Mouse (Mus musculus) MEL (cell line): ENCODE measurements around the gene Zfp553. TPM values are rescaled to one million over a fixed set of nuclear protein-coding genes. Genes with fewer than 3 reads are reported as not detected.
A peak's percentile ranks its signal among the peaks of the same experiment; 100 is the strongest.

Source experiments
- DNase-seq: peaks from one replicate; pipeline ENCODE4 v3.0.0; 2011; ENCODE audit warnings: low read depth, low spot score
- H3K27ac ChIP-seq: 2 replicates; pipeline ENCODE4 v1.5.1; 2012; ENCODE audit warnings: low read depth, mild to moderate bottlenecking, control low read depth, low read length, moderate library complexity; ENCODE audit not compliant: control insufficient read depth
- H3K27me3 ChIP-seq, 2 experiments: fragments of 150-350 bp in 1 of 2; sonication (generic) in 1 of 2; 2 replicates each; pipeline ENCODE4 v1.6.1; 2012; ENCODE audit warnings: low read length in 2 of 2, mild to moderate bottlenecking in 2 of 2, improper control_type of control experiment in 1 of 2, moderate library complexity in 1 of 2; ENCODE audit not compliant: insufficient read depth in 2 of 2, control insufficient read depth in 1 of 2
- H3K36me3 ChIP-seq, 2 experiments: 2 replicates each; pipeline ENCODE4 v1.6.1; 2012 to 2014; ENCODE audit warnings: low read length in 2 of 2, improper control_type of control experiment in 1 of 2, inconsistent platforms in 1 of 2, mild to moderate bottlenecking in 1 of 2; ENCODE audit not compliant: insufficient read depth in 2 of 2, control insufficient read depth in 1 of 2
- H3K4me1 ChIP-seq, 2 experiments: fragments of 150-350 bp in 1 of 2; sonication (generic) in 1 of 2; 2 replicates each; pipeline ENCODE4 v1.6.1; 2012; ENCODE audit warnings: low read length in 2 of 2, improper control_type of control experiment in 1 of 2, mild to moderate bottlenecking in 1 of 2; ENCODE audit not compliant: insufficient read depth in 2 of 2, control insufficient read depth in 1 of 2
- H3K4me3 ChIP-seq, 2 experiments: fragments of 150-350 bp in 1 of 2; sonication (generic) in 1 of 2; 2 replicates each; pipeline ENCODE4 v1.5.1; 2012; ENCODE audit warnings: low read depth in 2 of 2, low read length in 2 of 2, mild to moderate bottlenecking in 2 of 2, moderate library complexity in 2 of 2, control low read depth in 1 of 2, improper control_type of control experiment in 1 of 2; ENCODE audit not compliant: control insufficient read depth in 1 of 2, insufficient read depth in 1 of 2
- H3K79me2 ChIP-seq: 2 replicates; pipeline ENCODE4 v1.6.1; 2012; ENCODE audit warnings: mild to moderate bottlenecking, low read length, moderate library complexity; ENCODE audit not compliant: control insufficient read depth, poor library complexity, insufficient read depth
- H3K9ac ChIP-seq: 2 replicates; pipeline ENCODE4 v1.6.1; 2012; ENCODE audit warnings: low read depth, mild to moderate bottlenecking, control low read depth, low read length, moderate library complexity; ENCODE audit not compliant: control insufficient read depth, poor library complexity, severe bottlenecking
- H3K9me3 ChIP-seq: fragments of 150-350 bp; sonication (generic); replicated peaks from 2 replicates; pipeline ENCODE4 v1.6.1; 2012; ENCODE audit warnings: mild to moderate bottlenecking, low read length, improper control_type of control experiment, moderate library complexity; ENCODE audit not compliant: insufficient read depth
- CTCF ChIP-seq, 3 experiments: IDR thresholded peaks in 2 of 3; conservative IDR thresholded peaks in 1 of 3; 2 replicates each; pipeline ENCODE4 v1.5.1; 2011 to 2012; ENCODE audit warnings: low read length in 3 of 3, low read depth in 2 of 3, mild to moderate bottlenecking in 2 of 3, improper control_type of control experiment in 1 of 3, inconsistent platforms in 1 of 3, mixed read lengths in 1 of 3, moderate library complexity in 1 of 3; ENCODE audit not compliant: control insufficient read depth in 1 of 3, insufficient read depth in 1 of 3, poor library complexity in 1 of 3, severe bottlenecking in 1 of 3
- E2F4 ChIP-seq: IDR thresholded peaks from 2 replicates; pipeline ENCODE4 v1.6.1; 2011; ENCODE audit warnings: low read depth, low read length, improper control_type of control experiment, borderline replicate concordance
- ELF1 ChIP-seq: IDR thresholded peaks from 2 replicates; pipeline ENCODE4 v1.6.1; 2014; ENCODE audit warnings: low read depth, mild to moderate bottlenecking, inconsistent platforms, low read length, improper control_type of control experiment, moderate library complexity
- GABPA ChIP-seq: IDR thresholded peaks from 2 replicates; pipeline ENCODE4 v1.6.1; 2012; ENCODE audit warnings: low read depth, mild to moderate bottlenecking, inconsistent platforms, low read length, improper control_type of control experiment, moderate library complexity
- HCFC1 ChIP-seq: IDR thresholded peaks from 2 replicates; pipeline ENCODE4 v1.6.1; 2012; ENCODE audit warnings: low read depth, mild to moderate bottlenecking, inconsistent platforms, low read length, improper control_type of control experiment, moderate library complexity
- JUND ChIP-seq: IDR thresholded peaks from 2 replicates; pipeline ENCODE4 v1.6.1; 2011; ENCODE audit warnings: low read depth, mild to moderate bottlenecking, improper control_type of control experiment, low read length
- MAFK ChIP-seq: IDR thresholded peaks from 2 replicates; pipeline ENCODE4 v1.6.1; 2011; ENCODE audit warnings: low read depth, mild to moderate bottlenecking, low read length, improper control_type of control experiment, borderline replicate concordance
- MAZ ChIP-seq: IDR thresholded peaks from 2 replicates; pipeline ENCODE4 v1.6.1; 2012; ENCODE audit warnings: low read depth, mild to moderate bottlenecking, inconsistent platforms, low read length, improper control_type of control experiment
- MEF2A ChIP-seq: IDR thresholded peaks from 2 replicates; pipeline ENCODE4 v1.6.1; 2014; ENCODE audit warnings: low read depth, mild to moderate bottlenecking, inconsistent platforms, low read length, improper control_type of control experiment; ENCODE audit not compliant: poor library complexity, insufficient replicate concordance, severe bottlenecking; ENCODE audit errors: extremely low read depth
- MYB ChIP-seq: IDR thresholded peaks from 2 replicates; pipeline ENCODE4 v1.6.1; 2011; ENCODE audit warnings: mild to moderate bottlenecking, low read depth, low read length, improper control_type of control experiment
- NELFE ChIP-seq: IDR thresholded peaks from 2 replicates; pipeline ENCODE4 v1.6.1; 2011; ENCODE audit warnings: low read depth, low read length, improper control_type of control experiment
- POLR2AphosphoS5 ChIP-seq: IDR thresholded peaks from 2 replicates; pipeline ENCODE4 v1.6.1; 2012; ENCODE audit warnings: low read depth, borderline replicate concordance, mild to moderate bottlenecking, inconsistent platforms, low read length, moderate library complexity, mixed read lengths
- RCOR1 ChIP-seq: IDR thresholded peaks from 2 replicates; pipeline ENCODE4 v1.6.1; 2012; ENCODE audit warnings: low read depth, mild to moderate bottlenecking, inconsistent platforms, low read length, improper control_type of control experiment
- SMC3 ChIP-seq: IDR thresholded peaks from 2 replicates; pipeline ENCODE4 v1.6.1; 2011; ENCODE audit warnings: low read depth, low read length, improper control_type of control experiment
- TAL1 ChIP-seq: IDR thresholded peaks from 2 replicates; pipeline ENCODE4 v1.6.1; 2012; ENCODE audit warnings: mild to moderate bottlenecking, inconsistent platforms, low read length, moderate library complexity, mixed read lengths
- TCF12 ChIP-seq: IDR thresholded peaks from 2 replicates; pipeline ENCODE4 v1.6.1; 2014; ENCODE audit warnings: low read depth, mild to moderate bottlenecking, inconsistent platforms, low read length, improper control_type of control experiment, moderate library complexity
- UBTF ChIP-seq: IDR thresholded peaks from 2 replicates; pipeline ENCODE4 v1.6.1; 2012; ENCODE audit warnings: low read depth, mild to moderate bottlenecking, inconsistent platforms, low read length, improper control_type of control experiment, moderate library complexity, borderline replicate concordance; ENCODE audit not compliant: insufficient read depth
- USF1 ChIP-seq: IDR thresholded peaks from 2 replicates; pipeline ENCODE4 v1.6.1; 2014; ENCODE audit warnings: low read depth, mild to moderate bottlenecking, inconsistent platforms, low read length, improper control_type of control experiment, moderate library complexity
- ZC3H11A ChIP-seq: IDR thresholded peaks from 2 replicates; pipeline ENCODE4 v1.6.1; 2012; ENCODE audit warnings: low read depth, mild to moderate bottlenecking, inconsistent platforms, low read length, improper control_type of control experiment
- ZMIZ1 ChIP-seq: IDR thresholded peaks from 2 replicates; pipeline ENCODE4 v1.6.1; 2012; ENCODE audit warnings: low read depth, mild to moderate bottlenecking, inconsistent platforms, low read length, improper control_type of control experiment, moderate library complexity
- polyA plus RNA-seq, 2 experiments: library from polyadenylated mRNA; stranded (reverse) in 1 of 2; unstranded in 1 of 2; fragments of >175 nt in 1 of 2; fragments of >200 nt in 1 of 2; gene quantifications; 2 replicates each; pipeline versions ENCODE4 v1.2.1 to v1.2.4; 2012; ENCODE audit warnings: low replicate concordance in 2 of 2, low read depth in 1 of 2; ENCODE audit not compliant: insufficient read length in 2 of 2, insufficient read depth in 1 of 2, missing spikeins in 1 of 2
- total RNA-seq: library from RNA; depleted of rRNA; stranded (reverse); fragments of 300-350 nt; gene quantifications from 2 replicates; pipeline ENCODE4 v1.2.3, GENCODE M21; 2012

The Zfp553 gene
- total and polyA plus RNA-seq, 3 experiments, result 14.6 to 19.0 TPM; not detected in 1

- Histone ChIP-seq H3K27ac (no peak overlapping the region), H3K27me3 (no peaks in the 10 kb centered on the region), H3K9me3 (no peaks in the 10 kb centered on the region), H3K36me3 (peaks cover 0 to 27% of the 10 kb centered on the region in 2 experiments), H3K79me2 (peaks cover 11% of the 10 kb centered on the region), H3K4me3 (no peak overlapping the region), H3K4me1 (peaks cover 15 to 26% of the 10 kb centered on the region in 2 experiments), H3K9ac (no peak overlapping the region)
- TF ChIP-seq ZMIZ1 (0 out of 2 replicates have a peak, but pooled peaks have one; percentile 34), RCOR1 (no peak)
- DNase-seq, result no peak
These were observed 23.7 kb downstream of the Zfp553 start for GRCm38 (mm10) chr7:127256518-127256917.

- H3K79me2 ChIP-seq, result peaks cover 11% of the 10 kb centered on the region
- H3K27ac ChIP-seq, result peak overlapping the region; percentile 6; the same call in 1 of the 2 replicates
These were observed 26.5 kb downstream of the Zfp553 start for GRCm38 (mm10) chr7:127259186-127259905.

GRCm38 (mm10) chr7:127260309-127261111 is 27.6 kb downstream of the Zfp553 start, which contains the start of gene Dctpp1:
TSS of gene Dctpp1 (minus strand) at chr7:127260709.
- Histone ChIP-seq H3K79me2 (peaks cover 11% of the 10 kb centered on the region), H3K9me3 (no peaks in the 10 kb centered on the region), H3K9ac (peak within 1 kb of the TSS; percentile 84), H3K27ac (peak within 1 kb of the TSS; percentile 26), H3K4me3 (peak within 1 kb of the TSS; percentile 65 to 92), H3K36me3 (peaks cover 0 to 33% of the 10 kb centered on the region in 2 experiments; a peak in 2 of 4 replicates), H3K4me1 (peaks cover 17 to 30% of the 10 kb centered on the region in 2 experiments), H3K27me3 (no peaks in the 10 kb centered on the region)
- peak; percentile 99 for DNase-seq
- TF ChIP-seq E2F4, result peak; percentile 85; the same call in 1 of the 2 replicates
- no peak for TF ChIP-seq UBTF
- TF ChIP-seq USF1, result 0 out of 2 replicates have a peak, but pooled peaks have one; percentile 23
- no peak for TF ChIP-seq POLR2AphosphoS5
- no peak for TF ChIP-seq MYB
- peak; percentile 54 for TF ChIP-seq ZC3H11A
- no peak for TF ChIP-seq GABPA
- TF ChIP-seq HCFC1, result peak; percentile 89
- TF ChIP-seq ELF1, result peak; percentile 94
- TF ChIP-seq MEF2A, result 0 out of 2 replicates have a peak, but pooled peaks have one; percentile 8
- peak; percentile 78 for TF ChIP-seq NELFE
- 0 out of 2 replicates have a peak, but pooled peaks have one; percentile 51 for TF ChIP-seq ZMIZ1
- peak; percentile 84 for TF ChIP-seq SMC3
- TF ChIP-seq MAZ, result 0 out of 2 replicates have a peak, but pooled peaks have one; percentile 2
- peak; percentile 66 to 92 (median 84) for TF ChIP-seq CTCF (IDR thresholded peaks at IDR 0.05 in 2 of 3, conservative IDR thresholded peaks at IDR 0.05 in 1 of 3; ENCODE audit: control insufficient read depth in 1 of 3, insufficient read depth in 1 of 3, low read depth in 2 of 3, low read length in 3 of 3, poor library complexity in 1 of 3, severe bottlenecking in 1 of 3)
- no peak for TF ChIP-seq TCF12

More at GRCm38 (mm10) chr7:127259186-127259905, 26.5 kb downstream of the Zfp553 start:
- peak overlapping the region; percentile 65 to 92 for H3K4me3 ChIP-seq
- 0 out of 2 replicates have a peak, but pooled peaks have one; percentile 7 for TF ChIP-seq TCF12
- peak in 1 of 3 experiments; percentile 30; a peak in 1 of 6 replicates for TF ChIP-seq CTCF (IDR thresholded peaks at IDR 0.05 in 2 of 3, conservative IDR thresholded peaks at IDR 0.05 in 1 of 3; ENCODE audit: control insufficient read depth in 1 of 3, insufficient read depth in 1 of 3, low read depth in 2 of 3, low read length in 3 of 3, poor library complexity in 1 of 3, severe bottlenecking in 1 of 3)
- no peak for TF ChIP-seq JUND
- TF ChIP-seq TAL1, result no peak
- no peak for TF ChIP-seq MAFK
- no peak for TF ChIP-seq MAZ
- TF ChIP-seq, all 39 proteins: peak for 2
- Histone ChIP-seq H3K36me3 (peaks cover 0 to 41% of the 10 kb centered on the region in 2 experiments; a peak in 2 of 4 replicates), H3K9ac (peak overlapping the region; percentile 84), H3K27me3 (no peaks in the 10 kb centered on the region), H3K9me3 (no peaks in the 10 kb centered on the region), H3K4me1 (peaks cover 19 to 40% of the 10 kb centered on the region in 2 experiments)
- peak; percentile 46 for DNase-seq
